Mouse (Mus musculus) naive thymus-derived CD4-positive, alpha-beta T cell, adult 2 months (primary cell): ENCODE data around the gene Cox5a.

ENCODE experiments used
- DNase-seq: peaks from one replicate; pipeline ENCODE4 v3.0.0-alpha.2; 2011; ENCODE audit warnings: low read depth

Gene Cox5a

GRCm38 (mm10) chr9:57562896-57563372 is 41.9 kb downstream of the Cox5a start:
- no peak for DNase-seq

GRCm38 (mm10) chr9:57564609-57565008 is 43.5 kb downstream of the Cox5a start:
- DNase-seq, result no peak

GRCm38 (mm10) chr9:57565741-57566221 is 44.7 kb downstream of the Cox5a start:
- DNase-seq, result no peak

- DNase-seq, result no peak
Observed at GRCm38 (mm10) chr9:57566846-57567245, 45.8 kb downstream of the Cox5a start.

GRCm38 (mm10) chr9:57568500-57568899 is 47.4 kb downstream of the Cox5a start:
- no peak for DNase-seq

GRCm38 (mm10) chr9:57574397-57574796 is 53.3 kb downstream of the Cox5a start:
- no peak for DNase-seq

- no peak for DNase-seq
Observed at GRCm38 (mm10) chr9:57575577-57575976, 54.5 kb downstream of the Cox5a start.

- no peak for DNase-seq
Observed at GRCm38 (mm10) chr9:57577144-57577849, 56.2 kb downstream of the Cox5a start.
